Comparison of ENCODE assay signal across 29 mouse cellular contexts in the genomic region with DNA sequence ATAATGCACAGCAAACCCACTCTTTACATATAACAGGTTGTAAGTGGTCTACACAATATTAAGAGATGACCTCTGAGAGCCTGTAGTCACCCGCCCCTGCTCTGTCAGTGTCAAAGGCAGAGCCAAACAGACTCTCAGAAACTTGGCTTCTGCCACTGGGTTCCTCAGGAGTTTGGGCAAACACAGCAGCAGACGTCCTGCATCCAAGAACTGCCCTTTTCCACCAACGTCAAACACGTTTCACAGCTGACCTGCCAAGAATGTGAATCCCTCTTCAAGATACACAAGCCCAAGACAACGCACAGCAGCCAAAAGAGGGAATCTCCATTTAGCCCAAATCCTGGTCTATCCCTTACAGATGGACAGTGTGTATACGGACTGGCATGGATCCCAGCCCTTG.
A peak's percentile ranks its signal among the peaks of the same experiment; 100 is the strongest.
DNase-seq lines count a peak whose midpoint lies in the region; ATAC-seq and TF ChIP-seq lines count a peak whose summit lies in the region.
"Had no signal": no experiment of that assay in that cellular context is flagged by ENCODE, and none has a peak within 500 bp of the region (broad histone marks: within the 10 kb centered on the region; RNA-seq: fewer than 3 reads in every experiment).

No protein-coding gene starts in this region.

- no peak overlapping the region for H3K4me2 ChIP-seq in stomach, embryonic 16.5 days (ENCODE audit: low read depth, low read length)
- H3K4me2 ChIP-seq in lung, postnatal 0 days (replicated peaks; ENCODE audit: low read depth, low read length): no peak overlapping the region
- H3K4me2 ChIP-seq: embryonic facial prominence, embryonic 12.5 days; limb, embryonic 12.5 days; liver, embryonic 15.5 days; lung, embryonic 14.5 days; midbrain, embryonic 12.5 days; neural tube, embryonic 12.5 days had no signal

- no peak overlapping the region for H3K4me3 ChIP-seq in stomach, embryonic 16.5 days (replicated peaks; ENCODE audit: low read length)
- H3K4me3 ChIP-seq in lung, postnatal 0 days (ENCODE audit: low read depth, low read length): no peak overlapping the region
- H3K4me3 ChIP-seq: embryonic facial prominence, embryonic 12.5 days; limb, embryonic 12.5 days; liver, embryonic 15.5 days; megakaryocyte, embryonic 14.5 days; midbrain, embryonic 12.5 days; myocyte; neural tube, embryonic 12.5 days had no signal

- no peak for TF ChIP-seq CTCF in lung, postnatal 0 days (IDR thresholded peaks at IDR 0.05)

- 40% methylated on average over 6 of the region's 6 CpGs for WGBS in stomach, embryonic 16.5 days
- 39% methylated on average over 6 of the region's 6 CpGs for WGBS in lung, postnatal 0 days

- ATAC-seq in stomach, embryonic 16.5 days (ENCODE audit: insufficient read depth, low FRiP score): peak; percentile 80
- ATAC-seq in lung, postnatal 0 days: no peak
- ATAC-seq: forebrain, embryonic 14.5 days; hindbrain, embryonic 16.5 days; Patski had no signal

- H3K9me3 ChIP-seq in stomach, embryonic 16.5 days (replicated peaks; ENCODE audit: control insufficient read depth, low read length): no peaks in the 10 kb centered on the region
- no peaks in the 10 kb centered on the region for H3K9me3 ChIP-seq in lung, postnatal 0 days (ENCODE audit: low read length)
- H3K9me3 ChIP-seq: embryonic facial prominence, embryonic 12.5 days; G1E; limb, embryonic 12.5 days; liver, embryonic 15.5 days; megakaryocyte, embryonic 14.5 days; midbrain, embryonic 12.5 days; neural tube, embryonic 12.5 days had no signal

- DNase-seq in cerebellum, postnatal 14 days: peak; percentile 26 to 48
- DNase-seq in cerebellum, adult 9-10 months: no peak
- DNase-seq in lung, postnatal 36 days: peak; percentile 9
- no peak for DNase-seq in lung, postnatal 25 days (ENCODE audit: low spot score)
- DNase-seq in heart, postnatal 10 days: peak; percentile 42 to 60
- no peak for DNase-seq in gastrocnemius, adult 8-10 months (ENCODE audit: low spot score in 2 of 2)
- DNase-seq in lung, postnatal 0 days (ENCODE audit: low spot score): no peak
- DNase-seq: adrenal gland, postnatal 14 days; cerebellum, adult 11-12 months; cerebellum, postnatal 36 days; gastrocnemius, postnatal 36 days; kidney, adult 2 months; kidney, postnatal 4 days; lung, embryonic 14.5 days; lung, postnatal 4 days; right cerebral cortex, adult 18-20 months; spleen, adult 18-20 months had no signal

- H3K9ac ChIP-seq in stomach, embryonic 16.5 days (ENCODE audit: low read length): no peak overlapping the region
- no peak overlapping the region for H3K9ac ChIP-seq in lung, postnatal 0 days (replicated peaks; ENCODE audit: low read depth)
- H3K9ac ChIP-seq: embryonic facial prominence, embryonic 12.5 days; limb, embryonic 12.5 days; liver, embryonic 15.5 days; lung, embryonic 14.5 days; midbrain, embryonic 12.5 days; neural tube, embryonic 12.5 days had no signal

- no peak for TF ChIP-seq EP300 in lung, postnatal 0 days (IDR thresholded peaks at IDR 0.05)

- H3K4me1 ChIP-seq in stomach, embryonic 16.5 days (ENCODE audit: control insufficient read depth, insufficient read depth, low read length): peaks cover 5% of the 10 kb centered on the region
- H3K4me1 ChIP-seq in lung, postnatal 0 days (ENCODE audit: insufficient read depth, low read depth, low read length): 0 out of 2 replicates have a peak, but pooled peaks cover 2% of the 10 kb centered on the region
- H3K4me1 ChIP-seq: embryonic facial prominence, embryonic 12.5 days; limb, embryonic 12.5 days; megakaryocyte, embryonic 14.5 days; midbrain, embryonic 12.5 days; neural tube, embryonic 12.5 days had no signal

- H3K27me3 ChIP-seq in stomach, embryonic 16.5 days (ENCODE audit: control insufficient read depth, insufficient read depth, low read length): no peaks in the 10 kb centered on the region
- no peaks in the 10 kb centered on the region for H3K27me3 ChIP-seq in lung, postnatal 0 days (replicated peaks; ENCODE audit: insufficient read depth, low read length)
- H3K27me3 ChIP-seq: embryonic facial prominence, embryonic 12.5 days; limb, embryonic 12.5 days; midbrain, embryonic 12.5 days; neural tube, embryonic 12.5 days had no signal

- intact Hi-C loops in heart, postnatal 10 days (cut with DNase I): no loop called here

- no peaks in the 10 kb centered on the region for H3K36me3 ChIP-seq in stomach, embryonic 16.5 days (ENCODE audit: control insufficient read depth, insufficient read depth, low read length)
- H3K36me3 ChIP-seq in lung, postnatal 0 days (ENCODE audit: insufficient read depth, low read length): no peaks in the 10 kb centered on the region
- H3K36me3 ChIP-seq: embryonic facial prominence, embryonic 12.5 days; G1E; limb, embryonic 12.5 days; liver, embryonic 15.5 days; midbrain, embryonic 12.5 days; neural tube, embryonic 12.5 days had no signal

- peak overlapping the region; percentile 28; the same call in 1 of the 2 replicates for H3K27ac ChIP-seq in stomach, embryonic 16.5 days (ENCODE audit: low read length)
- H3K27ac ChIP-seq in lung, postnatal 0 days (ENCODE audit: low read length): no peak overlapping the region
- H3K27ac ChIP-seq: embryonic facial prominence, embryonic 12.5 days; limb, embryonic 12.5 days; liver, embryonic 15.5 days; midbrain, embryonic 12.5 days; neural tube, embryonic 12.5 days had no signal

Comparison
In these comparisons a context has a peak if more than half of its experiments do, and no peak if none do; other contexts are left out.
1. DNase-seq: peak in cerebellum, postnatal 14 days (2 of 2), lung, postnatal 36 days (single experiment) and heart, postnatal 10 days (2 of 2); none in cerebellum, adult 9-10 months (single experiment), lung, postnatal 25 days (single experiment), gastrocnemius, adult 8-10 months (0 of 2) and lung, postnatal 0 days (single experiment).